Mouse (Mus musculus) lung, postnatal 0 days (tissue): ENCODE results near the gene Gclm.
"Not testable (repeated sequence)": the region's sequence is repeated elsewhere in the genome, so short reads cannot be mapped to it uniquely, and the experiment has no call there.

Source experiments
- CTCF ChIP-seq: IDR thresholded peaks from 2 replicates; pipeline ENCODE4 v1.5.1; 2016; ENCODE audit warnings: antibody characterized with exemption, mild to moderate bottlenecking
- EP300 ChIP-seq: IDR thresholded peaks from 2 replicates; pipeline ENCODE4 v1.6.1; 2016; ENCODE audit warnings: antibody characterized with exemption, mild to moderate bottlenecking, control low read depth

DNA sequence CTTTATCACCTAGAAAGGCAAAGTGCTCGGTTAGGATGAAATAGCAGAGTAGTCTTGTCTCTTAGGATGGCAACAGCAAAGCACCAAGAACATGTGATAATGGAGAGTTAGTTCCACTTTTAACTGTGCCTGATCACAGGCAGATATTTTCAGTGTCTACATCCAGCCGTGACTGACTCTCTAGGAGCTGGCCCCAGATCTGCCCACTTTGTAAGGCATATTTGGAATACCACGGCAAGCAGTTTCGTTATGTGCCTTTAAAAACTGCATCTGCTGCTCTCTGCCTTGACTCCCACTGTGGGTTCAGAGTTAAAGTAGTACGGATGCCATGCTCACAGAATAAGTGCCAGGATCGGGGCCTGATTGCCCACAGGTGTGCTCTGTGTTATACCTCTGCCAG, 18.4 kb upstream of the Gclm start:
- not testable (repeated sequence) for TF ChIP-seq CTCF, EP300
